Mouse (Mus musculus): ENCODE data around the gene Gm8332.
"Not testable (repeated sequence)": the region's sequence is repeated elsewhere in the genome, so short reads cannot be mapped to it uniquely, and the experiment has no call there.

- TF ChIP-seq CTCF (IDR thresholded peaks at IDR 0.05; ENCODE audit: control insufficient read depth, insufficient read depth, insufficient read length); USF1 (IDR thresholded peaks at IDR 0.05; ENCODE audit: low read depth); CEBPB (IDR thresholded peaks at IDR 0.05; ENCODE audit: low read depth); MAX (IDR thresholded peaks at IDR 0.05): not testable (repeated sequence)
These were observed 35.3 kb upstream of the Gm8332 start for GRCm38 (mm10) chr12:88285224-88285623.
